In the genomic region with DNA sequence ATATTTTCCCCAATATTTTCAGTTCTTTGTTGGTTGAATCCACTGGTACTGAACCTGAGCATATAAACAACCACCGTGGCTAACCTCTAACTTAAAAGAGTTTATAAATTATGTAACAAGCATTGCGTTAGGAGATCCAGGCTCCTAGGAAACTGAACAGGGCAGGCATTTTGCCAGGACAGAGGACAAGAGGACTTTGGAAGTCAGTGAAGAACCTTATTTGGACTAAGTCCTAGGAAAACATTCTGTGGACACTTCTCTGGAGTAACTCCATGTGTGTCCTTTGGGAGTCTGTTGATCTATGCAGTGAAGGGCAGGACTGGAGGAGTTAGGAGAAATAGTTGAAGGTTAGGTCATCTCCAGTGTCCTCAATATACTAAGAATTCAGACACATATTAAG, we compare ENCODE assay signal across 9 mouse cellular contexts.
DNase-seq lines count a peak whose midpoint lies in the region; ATAC-seq and TF ChIP-seq lines count a peak whose summit lies in the region.
"Had no signal": no experiment of that assay in that cellular context is flagged by ENCODE, and none has a peak within 500 bp of the region (broad histone marks: within the 10 kb centered on the region; RNA-seq: fewer than 3 reads in every experiment).

No protein-coding gene starts in this region.

- WGBS in liver, adult 2 months, result 18% methylated on average over 2 of the region's 2 CpGs
- 65% methylated on average over 2 of the region's 2 CpGs for WGBS in liver, embryonic 12.5 days (ENCODE audit: insufficient replicate concordance)
- WGBS in liver, embryonic 16.5 days (ENCODE audit: insufficient replicate concordance), result 59% methylated on average over 2 of the region's 2 CpGs
- WGBS in forebrain, embryonic 10.5 days, result 95% methylated on average over 2 of the region's 2 CpGs

- H3K79me2 ChIP-seq in liver, adult 2 months (ENCODE audit: control insufficient read depth, insufficient read depth, low read length), result no peaks in the 10 kb centered on the region

- peak; percentile 99 for DNase-seq in liver, adult 2 months (ENCODE audit: extremely low read depth, low read depth, low spot score)
- DNase-seq in adrenal gland, postnatal 14 days, result peak; percentile 68
- DNase-seq in gonadal fat pad, adult 2 months (ENCODE audit: low read depth), result peak; percentile 55
- DNase-seq in forebrain, embryonic 10.5 days (ENCODE audit: extremely low spot score, low spot score), result no peak
- DNase-seq in urinary bladder, adult 2 months (ENCODE audit: low spot score), result no peak
- DNase-seq: cerebellum, adult 18-20 months had no signal

- H3K9ac ChIP-seq in liver, adult 2 months (ENCODE audit: low read depth, low read length), result no peak overlapping the region
- no peak overlapping the region for H3K9ac ChIP-seq in liver, embryonic 12.5 days
- no peak overlapping the region for H3K9ac ChIP-seq in liver, embryonic 16.5 days (ENCODE audit: low read depth, low read length)
- H3K9ac ChIP-seq: embryonic facial prominence, embryonic 12.5 days had no signal

- H3K4me2 ChIP-seq in liver, embryonic 12.5 days, result no peak overlapping the region
- H3K4me2 ChIP-seq in liver, embryonic 16.5 days (ENCODE audit: low read depth, low read length), result no peak overlapping the region
- H3K4me2 ChIP-seq: embryonic facial prominence, embryonic 12.5 days had no signal

- H3K4me1 ChIP-seq in liver, adult 2 months (ENCODE audit: control insufficient read depth, insufficient read depth, low read length), result peaks cover 2% of the 10 kb centered on the region; the same call in 1 of the 2 replicates
- no peaks in the 10 kb centered on the region for H3K4me1 ChIP-seq in liver, embryonic 12.5 days
- no peaks in the 10 kb centered on the region for H3K4me1 ChIP-seq in liver, embryonic 16.5 days (ENCODE audit: control insufficient read depth, low read depth, low read length)
- no peaks in the 10 kb centered on the region for H3K4me1 ChIP-seq in forebrain, embryonic 10.5 days
- H3K4me1 ChIP-seq: embryonic facial prominence, embryonic 12.5 days had no signal

- no peaks in the 10 kb centered on the region for H3K9me3 ChIP-seq in liver, embryonic 12.5 days (replicated peaks)
- no peaks in the 10 kb centered on the region for H3K9me3 ChIP-seq in liver, embryonic 16.5 days (replicated peaks; ENCODE audit: control insufficient read depth, low read length)
- no peaks in the 10 kb centered on the region for H3K9me3 ChIP-seq in forebrain, embryonic 10.5 days
- H3K9me3 ChIP-seq: embryonic facial prominence, embryonic 12.5 days had no signal

- TF ChIP-seq CTCF in liver, adult 2 months (IDR thresholded peaks at IDR 0.05; ENCODE audit: low read depth, low read length), result no peak

- H3K36me3 ChIP-seq in liver, adult 2 months (ENCODE audit: control insufficient read depth, insufficient read depth, low read length), result no peaks in the 10 kb centered on the region
- no peaks in the 10 kb centered on the region for H3K36me3 ChIP-seq in liver, embryonic 12.5 days
- no peaks in the 10 kb centered on the region for H3K36me3 ChIP-seq in liver, embryonic 16.5 days (ENCODE audit: control insufficient read depth, insufficient read depth)
- H3K36me3 ChIP-seq in forebrain, embryonic 10.5 days (replicated peaks), result no peaks in the 10 kb centered on the region
- H3K36me3 ChIP-seq: embryonic facial prominence, embryonic 12.5 days had no signal

- TF ChIP-seq POLR2A in liver, adult 2 months (IDR thresholded peaks at IDR 0.05; ENCODE audit: extremely low read depth, insufficient read depth, low read length), result no peak

- no peak overlapping the region for H3K27ac ChIP-seq in liver, adult 2 months (replicated peaks; ENCODE audit: insufficient read depth, low read depth, low read length)
- no peak overlapping the region for H3K27ac ChIP-seq in liver, embryonic 12.5 days
- no peak overlapping the region for H3K27ac ChIP-seq in liver, embryonic 16.5 days (ENCODE audit: low read length)
- no peak overlapping the region for H3K27ac ChIP-seq in forebrain, embryonic 10.5 days
- H3K27ac ChIP-seq: embryonic facial prominence, embryonic 12.5 days had no signal

- no peak for ATAC-seq in liver, embryonic 12.5 days
- ATAC-seq in liver, embryonic 16.5 days (ENCODE audit: low read depth), result peak; percentile 76

- no peaks in the 10 kb centered on the region for H3K27me3 ChIP-seq in liver, adult 2 months (ENCODE audit: control insufficient read depth, insufficient read depth, low read length)
- no peaks in the 10 kb centered on the region for H3K27me3 ChIP-seq in liver, embryonic 12.5 days (replicated peaks)
- no peaks in the 10 kb centered on the region for H3K27me3 ChIP-seq in liver, embryonic 16.5 days (ENCODE audit: control insufficient read depth, insufficient read depth, low read depth, low read length)
- no peaks in the 10 kb centered on the region for H3K27me3 ChIP-seq in forebrain, embryonic 10.5 days (ENCODE audit: poor library complexity, severe bottlenecking)
- H3K27me3 ChIP-seq: embryonic facial prominence, embryonic 12.5 days had no signal

- no peak overlapping the region for H3K4me3 ChIP-seq in liver, adult 2 months (ENCODE audit: insufficient read depth, low read depth, low read length)
- H3K4me3 ChIP-seq in liver, embryonic 12.5 days, result no peak overlapping the region
- H3K4me3 ChIP-seq in liver, embryonic 16.5 days (ENCODE audit: low read depth, low read length), result no peak overlapping the region
- H3K4me3 ChIP-seq in forebrain, embryonic 10.5 days, result no peak overlapping the region
- H3K4me3 ChIP-seq: embryonic facial prominence, embryonic 12.5 days had no signal

Comparison
In these comparisons a context has a peak if more than half of its experiments do, and no peak if none do; other contexts are left out.
1. DNase-seq: peak in liver, adult 2 months (single experiment), adrenal gland, postnatal 14 days (single experiment) and gonadal fat pad, adult 2 months (single experiment); none in forebrain, embryonic 10.5 days (single experiment) and urinary bladder, adult 2 months (single experiment).